Mouse (Mus musculus): ENCODE results near the gene Hsph1.
A peak's percentile ranks its signal among the peaks of the same experiment; 100 is the strongest.

DNA sequence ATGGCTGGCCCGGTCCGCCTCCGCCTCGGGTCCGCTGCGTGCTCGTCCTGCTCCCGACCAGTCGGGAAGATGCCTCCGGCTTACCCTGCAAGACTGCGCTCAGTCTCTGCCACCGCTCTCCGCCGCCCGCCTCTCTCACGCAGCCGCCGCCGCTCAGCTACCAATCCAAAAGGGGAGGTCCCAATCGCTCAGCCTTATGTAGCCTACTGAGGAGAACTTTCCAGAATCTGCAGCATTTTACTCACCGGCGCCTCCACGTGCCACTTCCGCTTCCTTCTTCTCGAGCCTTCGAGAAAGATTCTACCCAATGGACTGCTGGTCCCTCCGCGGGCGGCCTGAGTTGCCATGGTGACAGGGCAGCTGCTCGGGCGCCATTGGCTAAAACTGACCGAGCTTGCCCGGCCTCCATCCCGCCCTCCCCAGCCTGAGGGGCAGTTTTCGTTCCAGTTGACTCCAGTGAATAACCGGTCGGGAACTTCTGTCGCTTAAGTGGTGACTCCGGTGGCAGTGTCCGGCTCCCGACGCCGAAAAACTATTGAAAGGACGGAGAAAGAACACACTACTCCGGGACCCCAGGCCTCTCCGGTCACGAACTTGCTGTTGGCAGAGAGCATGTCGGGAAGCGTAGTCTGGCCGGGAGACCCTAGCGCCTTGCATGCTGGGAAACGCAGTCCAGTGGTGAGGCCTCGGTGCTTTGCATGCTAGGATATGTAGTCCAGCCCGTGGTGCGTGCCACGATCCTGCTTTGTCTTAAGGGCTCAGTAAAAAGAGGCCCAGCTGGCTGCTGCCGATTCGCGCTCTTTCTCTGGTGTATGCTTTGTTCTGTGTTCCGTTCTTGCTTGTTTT lies at the start of gene Hsph1:
- TF ChIP-seq CTCF (IDR thresholded peaks at IDR 0.05; ENCODE audit: borderline replicate concordance, insufficient read depth, low read depth, low read length) (no peak), POLR2A (IDR thresholded peaks at IDR 0.05; ENCODE audit: borderline replicate concordance, insufficient read depth, low read length) (peak; percentile 73)
